Mouse (Mus musculus): Measurements from ENCODE around the gene Sp2.

DNA sequence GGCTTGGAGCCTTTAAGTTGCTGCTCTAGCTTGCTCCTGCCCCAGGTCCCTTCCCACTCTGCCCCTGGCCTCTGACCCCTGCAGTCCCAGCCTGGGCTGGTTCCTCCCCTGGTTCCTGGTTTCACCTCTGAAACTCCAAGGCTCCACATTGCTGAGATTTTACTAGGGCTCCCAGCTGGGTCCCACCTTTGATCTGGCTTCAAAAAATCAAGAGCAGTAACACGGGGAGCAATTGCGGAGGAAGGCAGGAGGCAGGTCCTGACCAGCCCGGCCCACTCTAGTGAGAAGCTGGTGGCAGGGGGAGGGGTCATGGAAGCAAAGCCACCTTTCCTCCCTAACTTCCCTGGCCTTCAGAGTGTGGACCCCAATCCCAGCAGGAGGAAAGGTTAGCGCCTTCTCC is 2.1 kb upstream of the Sp2 start:
- TF ChIP-seq GATA1 (IDR thresholded peaks at IDR 0.05; ENCODE audit: low read length) (no peak), TAL1 (IDR thresholded peaks at IDR 0.05; ENCODE audit: low read length) (no peak)

Data from erythroblast, embryonic 14.5 days (primary cell).